Mouse (Mus musculus): Measurements from ENCODE around the gene Hjurp. TPM values are rescaled to one million over a fixed set of nuclear protein-coding genes. Genes with fewer than 3 reads are reported as not detected.
A peak's percentile ranks its signal among the peaks of the same experiment; 100 is the strongest.
"Not testable (repeated sequence)": the region's sequence is repeated elsewhere in the genome, so short reads cannot be mapped to it uniquely, and the experiment has no call there.

Hjurp gene
- total RNA-seq, 2 experiments from 2014 or later = 7.8 to 8.7 TPM

GRCm38 (mm10) chr1:88237311-88237710 lies 40.1 kb downstream of the Hjurp start:
- DNase-seq = no peak

GRCm38 (mm10) chr1:88235894-88236415 lies 41.5 kb downstream of the Hjurp start:
- no peak for DNase-seq

GRCm38 (mm10) chr1:88235046-88235893 lies 42.2 kb downstream of the Hjurp start:
- no peak for DNase-seq

GRCm38 (mm10) chr1:88234646-88235045 lies 42.8 kb downstream of the Hjurp start:
- DNase-seq = no peak

GRCm38 (mm10) chr1:88234248-88234610 lies 43.2 kb downstream of the Hjurp start:
- no peak for DNase-seq

- DNase-seq = no peak
These were observed 43.8 kb downstream of the Hjurp start for GRCm38 (mm10) chr1:88233421-88234247.

GRCm38 (mm10) chr1:88232664-88233380 lies 44.6 kb downstream of the Hjurp start:
- no peak for DNase-seq

GRCm38 (mm10) chr1:88231803-88232499 lies 45.5 kb downstream of the Hjurp start:
- no peak for DNase-seq

- DNase-seq = no peak
These were observed 46.2 kb downstream of the Hjurp start for GRCm38 (mm10) chr1:88230981-88231802.

GRCm38 (mm10) chr1:88230421-88230820 lies 47.0 kb downstream of the Hjurp start:
- DNase-seq = no peak

GRCm38 (mm10) chr1:88229986-88230385 lies 47.4 kb downstream of the Hjurp start:
- DNase-seq = no peak

- no peak for DNase-seq
These were observed 47.9 kb downstream of the Hjurp start for GRCm38 (mm10) chr1:88229566-88229965.

- DNase-seq = peak; percentile 19
These were observed 49.3 kb downstream of the Hjurp start for GRCm38 (mm10) chr1:88228121-88228520.

GRCm38 (mm10) chr1:88227482-88227881 lies 50.0 kb downstream of the Hjurp start:
- peak; percentile 7 for DNase-seq

GRCm38 (mm10) chr1:88226670-88227379 lies 50.6 kb downstream of the Hjurp start, which contains the start of gene Mroh2a:
Mroh2a (plus strand) TSS chr1:88226986.
- peak; percentile 12 for DNase-seq

- peak; percentile 5 for DNase-seq
These were observed 51.7 kb downstream of the Hjurp start for GRCm38 (mm10) chr1:88225741-88226140.

GRCm38 (mm10) chr1:88225301-88225700 lies 52.1 kb downstream of the Hjurp start:
- DNase-seq = not testable (repeated sequence)

- peak; percentile 4 for DNase-seq
These were observed 53.2 kb downstream of the Hjurp start for GRCm38 (mm10) chr1:88224029-88224776.

GRCm38 (mm10) chr1:88223591-88223990 lies 53.8 kb downstream of the Hjurp start:
- peak; percentile 10 for DNase-seq

All from gastrocnemius, postnatal 25 days (tissue).